Mouse (Mus musculus) C2C12 (cell line): ENCODE results near the gene Mtor.

Experiments used
- CEBPB ChIP-seq: IDR thresholded peaks from one replicate; pipeline ENCODE4 v1.6.1; 2011; ENCODE audit warnings: low read depth, mild to moderate bottlenecking, control low read depth, moderate library complexity
- CTCF ChIP-seq: IDR thresholded peaks from one replicate; pipeline ENCODE4 v1.5.1; 2011; ENCODE audit not compliant: control insufficient read depth, insufficient read depth, insufficient read length

DNA sequence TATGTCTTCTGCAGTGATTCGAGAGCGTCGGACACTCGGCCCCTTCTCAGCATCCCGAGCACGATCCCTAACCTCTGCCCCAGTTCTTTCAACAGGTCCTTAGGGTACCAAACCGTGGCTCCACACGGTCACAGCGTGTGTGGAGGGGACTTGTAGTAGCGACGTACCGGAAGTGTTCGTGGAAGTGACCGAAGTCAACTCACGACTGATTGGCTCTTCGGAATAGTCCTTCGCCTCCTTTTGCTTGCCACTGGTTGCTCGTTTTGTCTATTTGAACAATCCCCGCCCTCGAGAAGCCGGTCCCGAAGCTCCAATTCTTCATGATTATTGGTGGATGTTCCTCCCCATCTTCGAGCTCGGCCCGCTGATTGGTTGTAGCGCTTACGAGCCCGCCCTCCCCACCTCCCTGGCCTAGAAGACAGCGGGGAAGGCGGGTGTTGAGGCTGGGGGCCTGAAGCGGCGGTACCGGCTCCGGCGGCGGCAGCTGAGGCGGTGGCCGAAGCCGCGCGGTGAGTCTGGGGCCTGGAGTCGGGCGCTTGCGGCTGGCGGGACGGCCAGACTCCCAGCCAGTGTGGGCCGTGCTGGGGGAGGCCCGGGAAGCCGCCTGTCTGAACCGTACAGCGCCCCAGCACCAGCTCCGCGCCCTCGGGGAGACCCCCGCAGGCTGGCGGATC, at the start of gene Mtor:
- TF ChIP-seq CTCF (no peak), CEBPB (no peak)
